Mouse (Mus musculus): ENCODE measurements around the gene AU022252.

DNA sequence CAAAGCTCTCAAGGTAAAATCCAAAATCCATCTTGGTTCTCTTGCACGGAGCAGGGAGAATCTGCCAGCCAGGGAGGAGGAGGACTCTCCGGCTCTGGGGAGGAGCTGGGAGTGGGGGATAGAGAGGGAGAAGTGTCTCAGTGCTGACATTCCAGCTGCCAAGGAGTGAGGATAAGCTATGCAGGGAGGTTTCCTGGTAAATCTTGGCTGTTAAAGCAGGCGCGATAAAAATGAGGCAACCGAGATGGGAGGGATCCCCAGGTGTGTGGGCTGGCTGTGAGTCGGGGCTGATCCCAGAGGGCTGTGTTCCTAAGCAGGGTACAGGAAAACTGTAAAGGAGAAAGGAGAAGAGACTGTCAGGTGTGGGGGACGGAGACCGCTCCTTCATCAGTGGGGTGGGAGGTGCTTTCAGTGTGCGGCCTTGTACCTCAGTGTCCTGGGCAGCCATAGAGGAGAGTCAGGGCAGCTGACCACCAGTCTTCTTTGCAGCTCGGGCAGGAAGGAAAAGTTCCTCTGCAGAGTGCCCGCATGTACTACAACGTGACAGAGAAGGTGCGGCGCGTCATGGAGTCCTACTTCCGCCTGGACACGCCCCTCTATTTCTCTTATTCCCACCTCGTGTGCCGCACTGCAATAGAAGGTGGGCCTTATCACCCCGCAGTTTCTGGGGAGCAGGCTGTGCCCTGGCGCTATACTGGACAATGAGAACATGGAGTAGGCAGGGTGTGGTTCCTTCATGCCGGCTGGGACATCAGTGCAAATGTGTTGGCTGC lies 12.1 kb upstream of the AU022252 start:
- TF ChIP-seq CTCF (IDR thresholded peaks at IDR 0.05; ENCODE audit: low read depth, low read length) (no peak), POLR2A (IDR thresholded peaks at IDR 0.05; ENCODE audit: insufficient read depth, low read length) (no peak)

Measured in ES-Bruce4 (cell line).